Mouse (Mus musculus): ENCODE measurements at regions not wholly inside any gene's neighbourhood (a gene's known extent, or its start where the extent isn't known, plus 50 kb on each side); places are given as distances from the start of the nearest gene placed in this dataset.

DNA sequence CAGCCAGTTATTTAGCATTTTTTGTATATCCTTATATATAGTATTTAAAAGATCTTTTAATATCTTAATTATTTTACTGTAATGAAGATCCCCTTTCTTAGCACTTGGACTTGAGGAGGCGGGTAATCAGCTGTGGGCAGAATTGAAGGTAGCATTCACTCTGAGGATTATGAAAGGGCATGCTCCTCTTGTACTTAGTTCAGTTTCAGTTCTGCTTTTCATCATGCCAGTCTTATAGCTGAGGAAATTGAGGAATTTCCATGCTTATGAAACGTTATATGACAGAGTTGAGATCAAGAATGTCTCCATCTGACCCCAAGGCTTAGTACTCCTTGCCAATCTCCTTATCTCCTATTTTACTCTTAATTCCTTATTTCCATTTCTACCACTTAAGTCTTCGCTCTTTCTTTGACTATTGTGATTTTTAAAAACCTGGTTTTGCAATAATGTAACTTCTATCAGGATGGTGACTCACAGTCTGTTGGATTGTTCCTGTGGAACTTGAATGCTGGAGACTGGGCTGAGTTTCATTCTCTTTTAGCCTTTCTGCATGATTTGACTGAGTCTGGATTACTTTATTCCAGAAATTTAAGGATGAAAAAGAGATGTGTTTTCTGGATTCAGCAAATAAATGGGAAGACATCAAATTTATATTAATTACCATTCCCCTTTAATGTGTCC, 133.6 kb downstream of the Papss1 start:
- no peak for DNase-seq

- no peak for DNase-seq
Measured at GRCm38 (mm10) chr3:131703134-131703533, 138.6 kb downstream of the Papss1 start.

GRCm38 (mm10) chr3:131713532-131713931, 149.0 kb downstream of the Papss1 start:
- DNase-seq: no peak

DNA sequence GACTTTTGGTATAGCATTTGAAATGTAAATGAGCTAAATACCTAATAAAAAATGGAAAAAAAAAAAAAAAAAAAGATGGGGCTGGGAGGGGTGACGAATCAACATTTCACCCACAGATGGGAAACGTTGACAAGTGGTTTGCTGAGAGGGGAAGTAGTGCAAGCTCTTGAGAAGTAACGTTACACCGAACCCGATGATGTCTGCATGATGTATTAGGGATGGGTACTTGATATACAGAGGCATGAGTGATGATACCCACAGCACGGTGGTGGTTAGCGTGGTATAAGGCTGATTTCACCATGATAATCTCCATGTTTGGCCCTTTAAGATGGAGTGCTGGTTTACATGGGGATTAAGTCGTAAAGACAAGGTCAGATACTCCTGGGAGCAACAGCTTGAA, 154.2 kb downstream of the Papss1 start:
- no peak for DNase-seq

DNA sequence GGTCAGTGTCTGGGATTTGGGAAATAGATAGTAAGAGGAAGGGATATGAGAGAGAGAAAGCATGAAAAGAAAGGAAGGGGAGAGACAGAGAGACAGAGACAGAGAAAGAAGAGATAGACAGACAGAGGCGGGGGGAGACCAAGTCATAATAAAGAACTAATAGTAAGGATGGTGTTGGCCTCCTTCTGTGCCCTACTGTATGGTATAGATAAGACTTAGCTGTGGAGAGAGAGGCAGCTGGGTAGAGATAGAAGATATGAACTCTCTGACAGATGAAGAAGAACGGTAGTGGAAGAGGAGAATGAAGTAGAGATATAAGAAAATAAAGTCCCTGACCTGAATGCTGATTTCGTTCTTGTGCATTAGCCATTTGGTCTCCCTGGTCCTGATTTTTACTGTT, 164.1 kb downstream of the Papss1 start:
- DNase-seq: no peak

DNA sequence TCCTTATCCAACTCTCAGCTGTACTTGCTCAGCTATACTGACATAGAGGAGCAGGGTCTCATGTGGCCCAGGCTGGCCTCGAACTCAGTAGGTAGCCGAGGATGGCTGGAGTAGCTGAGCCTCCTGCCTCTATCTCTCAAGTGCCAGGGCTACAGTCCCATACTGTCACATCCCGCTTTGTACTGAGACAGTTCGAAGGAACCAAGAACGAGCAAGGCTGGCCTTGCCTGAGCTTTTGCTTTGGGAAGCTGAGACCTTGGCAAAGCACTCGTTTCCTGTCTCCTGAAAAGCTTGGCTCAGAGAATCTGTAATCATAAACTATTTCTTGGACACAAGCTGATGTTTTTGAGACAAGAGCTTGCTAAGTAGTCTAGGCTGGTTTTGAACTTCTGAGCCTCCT, 169.7 kb downstream of the Papss1 start:
- no peak for DNase-seq

DNA sequence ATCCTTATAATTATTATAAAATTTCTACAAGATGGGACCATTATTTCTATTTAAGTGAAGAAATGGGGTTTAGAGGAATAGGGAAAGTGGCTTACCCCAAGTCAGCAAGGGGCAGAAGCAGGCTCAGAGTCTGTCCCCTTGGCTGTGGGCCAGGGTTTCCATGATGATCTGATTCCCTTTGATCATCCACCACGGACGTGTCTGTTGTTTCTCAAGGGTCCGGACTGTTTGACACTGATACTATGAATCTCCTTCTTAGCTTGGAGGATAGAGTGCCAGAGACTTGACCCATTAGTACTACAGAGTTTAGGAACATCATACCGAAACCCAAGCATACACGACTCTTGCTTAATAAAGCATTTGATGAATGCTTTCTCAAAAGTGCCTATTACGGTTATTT, 172.9 kb downstream of the Papss1 start:
- no peak for DNase-seq

DNA sequence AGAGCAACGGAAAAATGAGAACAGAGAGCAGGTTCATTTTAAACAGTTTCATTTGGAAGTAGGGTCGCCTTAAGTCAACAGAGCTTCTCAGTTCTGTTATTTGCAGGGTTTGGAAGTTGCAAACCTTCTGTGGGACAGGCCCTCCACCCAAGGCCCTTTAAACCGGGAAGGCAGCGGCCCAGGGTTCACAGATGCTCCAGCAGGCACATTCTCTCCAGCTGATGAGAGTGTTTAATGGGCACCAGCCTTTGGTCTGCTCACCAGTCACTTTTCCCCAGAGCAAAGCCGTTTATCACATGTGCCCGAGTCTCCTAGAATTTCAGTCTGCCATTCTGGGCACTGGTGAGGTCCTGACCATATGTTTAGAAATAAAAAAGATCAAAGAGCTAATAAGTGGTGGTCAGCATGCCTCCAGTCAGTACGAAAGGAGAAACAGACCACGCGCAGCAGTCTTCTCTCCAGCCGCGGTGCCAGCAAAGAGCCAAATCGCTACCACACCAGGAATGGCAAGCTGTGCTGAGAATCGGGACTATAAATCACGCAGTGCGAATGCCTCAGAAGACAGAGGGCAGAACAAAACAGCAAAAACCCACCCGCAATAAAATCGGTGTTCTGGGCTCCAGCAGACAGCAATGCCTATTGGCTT, 173.5 kb downstream of the Papss1 start:
- DNase-seq: no peak

- DNase-seq: no peak
Measured at GRCm38 (mm10) chr3:131755537-131755936, 191.0 kb downstream of the Papss1 start.

DNA sequence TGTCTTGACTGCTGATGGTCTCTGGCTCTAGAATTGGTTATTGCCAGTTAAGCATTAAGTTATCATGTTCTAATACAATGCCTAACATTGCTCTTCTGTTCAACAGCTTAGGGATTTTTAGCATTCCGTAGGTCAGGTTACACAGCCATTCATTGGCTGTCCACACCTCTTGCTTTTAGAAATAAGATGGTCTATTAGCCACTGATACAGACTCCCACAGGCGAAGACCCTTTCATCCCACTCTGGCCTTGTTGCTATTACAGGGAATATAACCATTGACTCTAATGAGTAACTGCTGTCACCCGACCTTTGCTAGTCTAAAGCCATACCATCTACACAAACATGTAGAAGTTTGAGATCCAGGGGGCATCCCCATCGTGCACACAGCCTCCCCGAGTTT, 191.6 kb downstream of the Papss1 start:
- DNase-seq: no peak

DNA sequence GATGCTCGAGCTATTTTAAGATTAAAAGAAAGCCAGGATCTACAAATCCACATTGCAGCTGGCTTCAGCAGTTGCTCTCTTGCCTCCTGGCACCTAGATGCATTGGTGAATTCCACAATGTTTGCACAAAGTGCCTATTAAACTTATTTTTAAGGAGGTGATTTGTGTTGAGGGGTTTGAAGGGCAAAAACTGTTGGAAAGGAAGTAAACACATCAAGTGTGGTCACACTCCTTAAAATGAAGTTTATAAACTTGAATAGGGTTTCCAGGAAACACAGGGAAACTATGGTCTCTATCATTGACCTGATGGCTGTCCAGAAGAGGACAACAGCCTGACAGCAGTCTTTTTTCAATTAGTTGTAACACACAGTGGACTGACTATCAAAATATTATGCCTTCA, 205.4 kb downstream of the Papss1 start:
- DNase-seq: no peak

- no peak for DNase-seq
Measured at GRCm38 (mm10) chr3:131770486-131770885, 205.9 kb downstream of the Papss1 start.

DNA sequence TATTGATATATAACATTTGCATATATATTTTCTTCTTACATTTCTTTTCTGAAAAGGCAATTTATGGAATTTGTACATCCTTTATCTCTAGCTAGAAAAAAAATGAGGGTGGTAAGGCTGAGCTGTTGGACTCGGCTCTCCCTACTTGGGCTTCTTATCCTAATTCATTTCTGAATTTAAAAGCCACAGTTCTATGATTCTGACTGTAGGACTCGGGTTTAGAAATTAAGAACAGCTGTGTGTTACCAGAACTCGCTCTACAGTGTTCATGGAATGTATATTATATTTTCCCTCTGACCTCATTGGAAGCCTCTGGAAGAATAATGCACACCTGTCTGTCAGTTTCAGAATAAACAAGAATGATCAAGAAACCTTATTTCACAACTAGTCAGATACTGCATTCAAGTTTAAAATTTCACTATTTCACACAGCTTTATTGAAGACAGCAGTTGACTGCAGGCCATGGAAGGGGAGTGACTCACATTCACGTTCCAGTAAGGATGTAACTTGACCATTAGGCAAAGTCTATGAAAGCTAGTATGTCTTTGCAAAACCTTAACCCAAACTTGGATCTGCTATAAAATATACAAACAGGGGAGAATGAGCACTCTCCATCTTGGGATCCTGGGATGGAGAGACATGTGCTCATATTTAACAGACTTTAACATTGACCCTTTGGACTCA, 207.4 kb downstream of the Papss1 start:
- no peak for DNase-seq

DNA sequence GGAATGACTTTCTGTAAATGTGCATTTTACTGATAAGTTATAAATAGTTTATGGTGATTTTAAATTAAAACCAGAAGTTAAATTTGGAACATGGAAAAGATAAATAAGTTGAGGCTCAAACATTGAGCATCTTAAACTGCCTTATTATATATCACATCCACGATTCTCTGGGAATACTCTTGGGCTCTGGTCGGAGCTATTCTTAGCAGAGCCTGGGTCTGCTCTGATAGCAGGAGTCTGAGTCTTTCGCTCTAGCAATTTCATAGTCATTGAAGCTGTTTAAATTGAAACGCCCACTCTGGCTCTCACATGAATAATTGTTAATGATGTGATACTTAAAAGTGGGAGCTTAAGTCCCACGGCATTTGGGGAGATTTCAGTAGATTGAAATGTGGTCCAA, 208.0 kb downstream of the Papss1 start:
- no peak for DNase-seq

- DNase-seq: peak; percentile 10
Measured at GRCm38 (mm10) chr3:131775431-131775830, 210.9 kb downstream of the Papss1 start.

DNA sequence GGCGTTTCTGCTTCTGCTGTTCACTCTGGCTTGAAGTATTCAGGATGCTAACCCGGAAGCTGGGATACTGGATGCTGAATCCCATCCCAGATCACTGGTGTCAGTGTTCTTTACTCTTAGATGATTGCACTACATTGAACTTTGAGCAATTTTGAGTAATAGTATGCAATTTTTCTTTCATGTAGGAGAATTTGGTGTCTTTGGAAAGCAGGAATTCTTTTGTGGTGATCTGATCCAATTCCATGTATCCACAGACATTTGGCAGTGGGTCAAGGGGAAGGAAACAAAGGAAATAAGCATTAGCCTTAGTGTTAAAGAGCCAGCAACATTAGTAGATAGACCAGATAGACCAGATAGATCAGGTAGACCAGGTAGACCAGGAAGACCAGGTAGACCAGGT, 212.1 kb downstream of the Papss1 start:
- no peak for DNase-seq

GRCm38 (mm10) chr3:131779803-131780202, 215.2 kb downstream of the Papss1 start:
- no peak for DNase-seq

- no peak for DNase-seq
Measured at GRCm38 (mm10) chr3:131785524-131785923, 221.0 kb downstream of the Papss1 start.

DNA sequence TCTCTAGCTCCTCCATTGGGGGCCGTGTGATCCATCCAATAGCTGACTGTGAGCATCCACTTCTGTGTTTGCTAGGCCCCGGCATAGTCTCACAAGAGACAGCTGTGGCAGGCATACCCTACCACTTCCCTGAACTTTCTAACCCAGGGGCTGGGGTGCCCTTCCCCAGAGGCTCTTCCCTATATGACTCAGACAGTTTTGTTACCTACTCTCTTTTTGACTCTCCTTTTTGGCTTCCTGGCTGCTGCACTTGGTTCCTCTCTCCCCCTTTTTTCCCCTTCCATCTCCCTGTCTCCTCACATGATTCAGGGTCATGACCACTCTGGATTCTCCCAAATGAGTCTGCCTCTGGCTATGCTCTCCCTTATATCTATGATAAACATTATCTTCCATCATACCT, 223.8 kb downstream of the Papss1 start:
- no peak for DNase-seq

DNA sequence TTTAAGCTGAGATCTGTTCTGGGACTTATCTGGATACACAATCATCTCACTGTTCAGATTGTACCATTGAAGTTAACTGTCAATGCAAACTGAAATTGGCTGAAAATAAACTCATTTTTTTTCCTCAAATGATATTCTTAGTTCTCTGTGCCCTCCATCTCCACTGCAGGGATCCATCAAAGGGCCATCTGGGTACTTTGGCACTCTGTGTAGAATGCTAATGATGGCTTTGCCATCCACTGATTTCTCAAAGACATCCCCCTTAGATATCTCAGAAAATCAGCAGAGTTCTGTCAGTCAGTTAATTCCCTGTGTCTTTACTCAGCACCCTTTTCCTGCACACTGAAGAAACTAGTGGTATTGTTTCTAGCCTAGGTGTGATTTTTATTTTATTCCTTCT, 224.6 kb downstream of the Papss1 start:
- no peak for DNase-seq

GRCm38 (mm10) chr3:131794056-131794455, 229.5 kb downstream of the Papss1 start:
- DNase-seq: no peak

GRCm38 (mm10) chr3:131795108-131796005, 230.8 kb downstream of the Papss1 start:
- DNase-seq: no peak

GRCm38 (mm10) chr3:131799774-131800173, 235.2 kb downstream of the Papss1 start:
- no peak for DNase-seq
